Mouse (Mus musculus): ENCODE measurements around the gene Adam30. TPM values are rescaled to one million over a fixed set of nuclear protein-coding genes. Genes with fewer than 3 reads are reported as not detected.

Adam30 gene
- total RNA-seq, 1 experiment: 0.18 TPM

DNA sequence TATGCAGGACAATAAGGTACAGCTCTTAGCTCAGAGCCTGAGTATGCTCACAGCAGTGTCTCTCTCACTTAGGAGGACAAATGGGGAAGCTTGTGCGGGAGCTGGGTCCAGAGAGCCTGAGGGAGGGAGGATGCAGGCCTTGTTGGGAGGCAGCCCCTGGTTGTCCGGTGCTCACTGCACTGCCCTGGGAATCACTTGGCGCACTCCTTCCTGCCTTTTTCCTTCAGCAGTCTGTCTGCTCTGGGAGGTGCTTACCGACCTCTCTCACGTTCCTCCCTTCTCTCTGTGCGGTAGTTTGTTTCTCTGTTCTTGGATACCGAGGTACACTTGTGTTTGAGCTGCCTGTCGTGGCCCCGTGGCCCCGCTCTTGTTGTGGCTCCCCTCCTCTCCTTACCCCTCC lies 15.2 kb upstream of the Adam30 start:
- Histone ChIP-seq H3K9me3 (ENCODE audit: control insufficient read depth, insufficient read depth, low read depth, low read length) (no peaks in the 10 kb centered on the region), H3K27ac (ENCODE audit: insufficient read depth, low read depth, low read length, poor library complexity, severe bottlenecking) (no peak overlapping the region), H3K4me1 (ENCODE audit: control insufficient read depth in 2 of 2, insufficient read depth in 2 of 2, low read length in 2 of 2, poor library complexity in 1 of 2) (0 out of 4 replicates have a peak, but pooled peaks cover 0 to 2% of the 10 kb centered on the region in 2 experiments), H3K9ac (ENCODE audit: insufficient read depth, low read depth, low read length, poor library complexity, severe bottlenecking) (no peak overlapping the region), H3K4me3 (ENCODE audit: insufficient read depth in 1 of 2, low read depth in 1 of 2, low read length in 2 of 2, poor library complexity in 1 of 2, severe bottlenecking in 1 of 2) (no peak overlapping the region), H3K36me3 (ENCODE audit: control insufficient read depth, insufficient read depth, low read length, poor library complexity, severe bottlenecking) (peaks cover 34% of the 10 kb centered on the region)
- in situ Hi-C loops (cut with MboI; ENCODE audit: low sequenced_read_pairs in 2 of 2, unreplicated experiment in 2 of 2): no loop called here
- no peak for TF ChIP-seq ZNF384 (IDR thresholded peaks at IDR 0.05; ENCODE audit: low read depth, low read length)
- no peak for TF ChIP-seq MAFK (IDR thresholded peaks at IDR 0.05; ENCODE audit: insufficient read depth, low read depth, low read length)
- TF ChIP-seq CHD2 (IDR thresholded peaks at IDR 0.05; ENCODE audit: low read depth, low read length): no peak
- no peak for TF ChIP-seq HCFC1 (IDR thresholded peaks at IDR 0.05; ENCODE audit: borderline replicate concordance, insufficient read depth, low read length)
- no peak for TF ChIP-seq ZC3H11A (IDR thresholded peaks at IDR 0.05; ENCODE audit: borderline replicate concordance, low read depth, low read length)
- no peak for DNase-seq (ENCODE audit: low read depth, low spot score)

DNA sequence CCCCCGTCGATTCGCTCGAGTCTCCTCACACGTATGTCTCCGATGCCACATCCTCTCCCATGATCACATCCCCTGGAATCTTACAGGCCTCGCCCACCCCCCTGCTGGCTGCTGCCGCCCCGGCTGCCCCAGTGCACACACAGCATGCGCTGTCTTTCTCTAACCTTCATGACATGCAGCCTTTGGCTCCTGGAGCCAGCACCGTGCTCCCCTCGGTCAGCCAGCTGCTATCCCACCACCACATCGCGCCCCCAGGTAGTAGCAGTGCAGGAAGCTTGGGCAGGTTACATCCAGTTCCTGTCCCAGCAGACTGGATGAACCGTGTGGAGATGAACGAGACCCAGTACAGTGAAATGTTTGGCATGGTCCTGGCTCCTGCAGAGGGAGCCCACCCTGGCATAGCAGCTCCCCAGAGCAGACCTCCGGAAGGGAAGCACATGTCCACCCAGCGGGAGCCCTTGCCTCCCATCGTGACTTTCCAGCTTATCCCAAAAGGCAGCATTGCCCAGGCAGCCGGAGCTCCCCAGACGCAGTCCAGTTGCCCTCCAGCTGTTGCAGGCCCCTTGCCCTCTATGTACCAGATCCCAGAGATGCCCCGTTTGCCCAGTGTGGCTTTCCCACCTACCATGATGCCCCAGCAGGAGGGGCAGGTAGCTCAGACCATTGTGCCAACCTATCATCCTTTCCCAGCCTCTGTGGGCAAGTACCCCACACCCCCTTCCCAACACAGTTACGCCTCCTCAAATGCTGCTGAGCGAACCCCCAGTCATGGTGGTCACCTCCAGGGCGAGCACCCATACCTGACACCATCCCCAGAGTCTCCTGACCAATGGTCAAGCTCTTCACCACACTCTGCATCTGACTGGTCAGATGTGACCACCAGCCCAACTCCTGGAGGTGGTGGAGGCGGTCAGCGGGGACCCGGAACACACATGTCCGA lies 13.7 kb upstream of the Adam30 start:
- 0 out of 4 replicates have a peak, but pooled peaks cover 0 to 2% of the 10 kb centered on the region in 2 experiments for H3K4me1 ChIP-seq (ENCODE audit: control insufficient read depth in 2 of 2, insufficient read depth in 2 of 2, low read length in 2 of 2, poor library complexity in 1 of 2)
- TF ChIP-seq HCFC1 (IDR thresholded peaks at IDR 0.05; ENCODE audit: borderline replicate concordance, insufficient read depth, low read length) (no peak), MAFK (IDR thresholded peaks at IDR 0.05; ENCODE audit: insufficient read depth, low read depth, low read length) (no peak), ZNF384 (IDR thresholded peaks at IDR 0.05; ENCODE audit: low read depth, low read length) (no peak), CHD2 (IDR thresholded peaks at IDR 0.05; ENCODE audit: low read depth, low read length) (no peak), ZC3H11A (IDR thresholded peaks at IDR 0.05; ENCODE audit: borderline replicate concordance, low read depth, low read length) (no peak)
- DNase-seq (ENCODE audit: low read depth, low spot score): no peak
- peaks cover 28% of the 10 kb centered on the region for H3K36me3 ChIP-seq (ENCODE audit: control insufficient read depth, insufficient read depth, low read length, poor library complexity, severe bottlenecking)
- H3K9ac ChIP-seq (ENCODE audit: insufficient read depth, low read depth, low read length, poor library complexity, severe bottlenecking): no peak overlapping the region
- H3K27ac ChIP-seq (ENCODE audit: insufficient read depth, low read depth, low read length, poor library complexity, severe bottlenecking): no peak overlapping the region
- in situ Hi-C loops (cut with MboI; ENCODE audit: low sequenced_read_pairs in 2 of 2, unreplicated experiment in 2 of 2): no loop called here
- no peak overlapping the region for H3K4me3 ChIP-seq (ENCODE audit: insufficient read depth in 1 of 2, low read depth in 1 of 2, low read length in 2 of 2, poor library complexity in 1 of 2, severe bottlenecking in 1 of 2)
- no peaks in the 10 kb centered on the region for H3K9me3 ChIP-seq (ENCODE audit: control insufficient read depth, insufficient read depth, low read depth, low read length)

DNA sequence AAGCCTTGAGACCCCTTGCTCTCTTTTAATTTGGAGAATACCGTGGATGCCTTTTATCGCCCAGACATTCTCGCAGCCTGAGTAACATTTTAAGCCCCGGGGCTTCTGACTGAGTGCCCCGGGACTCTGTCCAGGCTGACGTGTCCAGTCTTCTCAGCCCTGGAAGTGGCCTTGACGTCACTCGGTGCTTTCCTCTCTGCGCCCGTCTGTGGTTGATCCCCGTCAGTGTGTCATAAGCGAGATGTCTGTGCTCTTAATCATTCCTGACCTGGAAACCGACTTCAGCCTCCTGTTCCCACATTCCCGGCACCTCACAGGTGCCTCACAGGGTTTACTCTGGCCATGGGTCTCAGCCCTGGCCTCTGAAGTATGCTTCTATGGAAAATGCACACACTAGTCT lies 12.7 kb upstream of the Adam30 start:
- no peak overlapping the region for H3K9ac ChIP-seq (ENCODE audit: insufficient read depth, low read depth, low read length, poor library complexity, severe bottlenecking)
- 0 out of 4 replicates have a peak, but pooled peaks cover 0 to 2% of the 10 kb centered on the region in 2 experiments for H3K4me1 ChIP-seq (ENCODE audit: control insufficient read depth in 2 of 2, insufficient read depth in 2 of 2, low read length in 2 of 2, poor library complexity in 1 of 2)
- no peak for DNase-seq (ENCODE audit: low read depth, low spot score)
- H3K9me3 ChIP-seq (ENCODE audit: control insufficient read depth, insufficient read depth, low read depth, low read length): no peaks in the 10 kb centered on the region
- peaks cover 26% of the 10 kb centered on the region for H3K36me3 ChIP-seq (ENCODE audit: control insufficient read depth, insufficient read depth, low read length, poor library complexity, severe bottlenecking)
- in situ Hi-C loops (cut with MboI; ENCODE audit: low sequenced_read_pairs in 2 of 2, unreplicated experiment in 2 of 2): no loop called here
- no peak for TF ChIP-seq ZNF384 (IDR thresholded peaks at IDR 0.05; ENCODE audit: low read depth, low read length)
- TF ChIP-seq ZC3H11A (IDR thresholded peaks at IDR 0.05; ENCODE audit: borderline replicate concordance, low read depth, low read length): no peak
- no peak for TF ChIP-seq MAFK (IDR thresholded peaks at IDR 0.05; ENCODE audit: insufficient read depth, low read depth, low read length)
- TF ChIP-seq HCFC1 (IDR thresholded peaks at IDR 0.05; ENCODE audit: borderline replicate concordance, insufficient read depth, low read length): no peak
- no peak for TF ChIP-seq CHD2 (IDR thresholded peaks at IDR 0.05; ENCODE audit: low read depth, low read length)
- no peak overlapping the region for H3K27ac ChIP-seq (ENCODE audit: insufficient read depth, low read depth, low read length, poor library complexity, severe bottlenecking)
- no peak overlapping the region for H3K4me3 ChIP-seq (ENCODE audit: insufficient read depth in 1 of 2, low read depth in 1 of 2, low read length in 2 of 2, poor library complexity in 1 of 2, severe bottlenecking in 1 of 2)

DNA sequence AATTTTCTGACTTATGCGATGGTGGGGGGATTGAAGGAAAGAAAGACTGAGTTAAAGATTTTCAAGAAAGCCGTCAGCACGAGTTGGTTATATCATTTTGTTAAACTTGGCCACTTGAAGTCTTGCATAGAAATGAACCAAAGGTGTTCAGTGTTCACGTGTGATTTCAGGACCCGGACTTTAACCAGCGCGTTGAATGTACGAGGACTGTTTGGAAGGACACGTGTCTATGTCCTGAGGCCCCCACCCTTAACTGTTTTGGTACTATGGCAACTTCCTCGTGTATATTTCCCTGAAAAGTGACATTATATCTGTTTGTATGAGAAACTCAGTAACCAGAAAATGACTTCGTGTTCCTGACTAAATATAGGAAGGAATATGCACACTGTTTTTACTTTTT lies 10.5 kb upstream of the Adam30 start:
- Histone ChIP-seq H3K27ac (ENCODE audit: insufficient read depth, low read depth, low read length, poor library complexity, severe bottlenecking) (no peak overlapping the region), H3K4me1 (ENCODE audit: control insufficient read depth in 2 of 2, insufficient read depth in 2 of 2, low read length in 2 of 2, poor library complexity in 1 of 2) (0 out of 4 replicates have a peak, but pooled peaks cover 0 to 2% of the 10 kb centered on the region in 2 experiments), H3K36me3 (ENCODE audit: control insufficient read depth, insufficient read depth, low read length, poor library complexity, severe bottlenecking) (peaks cover 19% of the 10 kb centered on the region), H3K9me3 (ENCODE audit: control insufficient read depth, insufficient read depth, low read depth, low read length) (no peaks in the 10 kb centered on the region), H3K9ac (ENCODE audit: insufficient read depth, low read depth, low read length, poor library complexity, severe bottlenecking) (no peak overlapping the region), H3K4me3 (ENCODE audit: insufficient read depth in 1 of 2, low read depth in 1 of 2, low read length in 2 of 2, poor library complexity in 1 of 2, severe bottlenecking in 1 of 2) (no peak overlapping the region)
- DNase-seq (ENCODE audit: low read depth, low spot score): no peak
- no peak for TF ChIP-seq ZNF384 (IDR thresholded peaks at IDR 0.05; ENCODE audit: low read depth, low read length)
- TF ChIP-seq ZC3H11A (IDR thresholded peaks at IDR 0.05; ENCODE audit: borderline replicate concordance, low read depth, low read length): no peak
- TF ChIP-seq HCFC1 (IDR thresholded peaks at IDR 0.05; ENCODE audit: borderline replicate concordance, insufficient read depth, low read length): no peak
- TF ChIP-seq MAFK (IDR thresholded peaks at IDR 0.05; ENCODE audit: insufficient read depth, low read depth, low read length): no peak
- TF ChIP-seq CHD2 (IDR thresholded peaks at IDR 0.05; ENCODE audit: low read depth, low read length): no peak
- in situ Hi-C loops (cut with MboI; ENCODE audit: low sequenced_read_pairs in 2 of 2, unreplicated experiment in 2 of 2): no loop called here

Data from ES-E14 (cell line).